Mouse (Mus musculus) midbrain, embryonic 16.5 days (tissue): ENCODE results near the gene 1700024G13Rik. TPM values are rescaled to one million over a fixed set of nuclear protein-coding genes. Genes with fewer than 3 reads are reported as not detected.
A peak's percentile ranks its signal among the peaks of the same experiment; 100 is the strongest.
"Not testable (repeated sequence)": the region's sequence is repeated elsewhere in the genome, so short reads cannot be mapped to it uniquely, and the experiment has no call there.

Source experiments
- ATAC-seq: fragments of 200-750 bp; cut with Nextera tagmentation; 2 replicates; pipeline ENCODE4 v1.8.0; 2017; ENCODE audit warnings: moderate TSS enrichment
- H3K27ac ChIP-seq: fragments of 300-500 bp; sonication (generic); 2 replicates; pipeline ENCODE4 v1.5.1; 2014; ENCODE audit warnings: mild to moderate bottlenecking, low read length, mixed read lengths
- H3K27me3 ChIP-seq: fragments of 300-500 bp; sonication (generic); 2 replicates; pipeline ENCODE4 v1.6.1; 2014; ENCODE audit warnings: low read depth, low read length, mixed read lengths; ENCODE audit not compliant: control insufficient read depth, insufficient read depth
- H3K36me3 ChIP-seq: fragments of 300-500 bp; sonication (generic); 2 replicates; pipeline ENCODE4 v1.6.1; 2014; ENCODE audit warnings: mild to moderate bottlenecking, low read length, moderate library complexity, mixed read lengths; ENCODE audit not compliant: control insufficient read depth, insufficient read depth
- H3K4me1 ChIP-seq: fragments of 300-500 bp; sonication (generic); 2 replicates; pipeline ENCODE4 v1.6.1; 2014; ENCODE audit warnings: mild to moderate bottlenecking, low read length, mixed read lengths; ENCODE audit not compliant: control insufficient read depth, insufficient read depth
- H3K4me2 ChIP-seq: fragments of 300-500 bp; sonication (generic); 2 replicates; pipeline ENCODE4 v1.6.1; 2014; ENCODE audit warnings: mild to moderate bottlenecking, low read length, mixed read lengths
- H3K4me3 ChIP-seq: fragments of 300-500 bp; sonication (generic); 2 replicates; pipeline ENCODE4 v1.5.1; 2014; ENCODE audit warnings: low read depth, mild to moderate bottlenecking, low read length, moderate library complexity, mixed read lengths
- H3K9ac ChIP-seq: fragments of 300-500 bp; sonication (generic); 2 replicates; pipeline ENCODE4 v1.6.1; 2014; ENCODE audit warnings: low read depth, low read length, mixed read lengths
- H3K9me3 ChIP-seq: fragments of 300-500 bp; sonication (generic); replicated peaks from 2 replicates; pipeline ENCODE4 v1.6.1; 2014; ENCODE audit warnings: mild to moderate bottlenecking, low read length, mixed read lengths; ENCODE audit not compliant: control insufficient read depth, poor library complexity, severe bottlenecking
- WGBS: fragments of 180-500 bp; shearing (Covaris S2); extraction: QIAGEN DNeasy Blood & Tissue Kit; methylation state at CpG from one replicate; pipeline ENCODE4 v1.1.7; 2014; 5-methylcytosine and 5-hydroxymethylcytosine counted together
- polyA plus RNA-seq: library from polyadenylated mRNA; unstranded; fragments of >200 nt; fragmentation: Nextera tagmentation; extraction: Ambion mirVana; gene quantifications from 2 replicates; pipeline ENCODE4 v1.2.1, GENCODE M21; 2015

The 1700024G13Rik gene
- 0.42 and 0.51 TPM in 2 replicates for polyA plus RNA-seq

DNA sequence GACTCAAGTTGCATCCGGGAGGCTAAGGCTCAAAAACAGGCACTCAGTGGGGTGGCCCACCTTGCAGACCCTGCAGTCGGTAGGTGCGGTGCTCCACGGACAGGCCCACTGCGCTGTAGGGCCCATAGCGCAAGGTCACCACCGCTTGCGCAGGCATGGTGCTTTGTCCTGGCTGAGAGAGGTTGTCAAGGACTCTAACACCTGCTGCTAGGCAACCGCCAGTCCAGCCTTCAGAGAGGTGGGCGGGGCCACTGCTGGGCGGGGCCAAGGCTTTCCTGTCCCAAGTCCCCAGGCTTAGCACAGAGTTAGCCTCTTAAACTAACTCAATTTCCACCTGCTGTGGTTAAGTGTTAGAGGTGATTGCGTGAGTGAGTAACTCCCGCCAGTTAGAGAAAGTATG, at the start of gene 1700024G13Rik:
Gene 1700024G13Rik (minus strand): TSS at position 196 of the 400 bp plus-strand sequence.
- Histone ChIP-seq H3K36me3 (no peaks in the 10 kb centered on the region), H3K4me1 (no peaks in the 10 kb centered on the region), H3K9me3 (no peaks in the 10 kb centered on the region), H3K4me3 (no peak within 1 kb of the TSS), H3K9ac (no peak within 1 kb of the TSS), H3K4me2 (peak within 1 kb of the TSS; percentile 1; the same call in 1 of the 2 replicates), H3K27ac (no peak within 1 kb of the TSS), H3K27me3 (no peaks in the 10 kb centered on the region)
- under 1% methylated on average over 13 of the region's 13 CpGs for WGBS
- peak; percentile 81; the same call in 1 of the 2 replicates for ATAC-seq

DNA sequence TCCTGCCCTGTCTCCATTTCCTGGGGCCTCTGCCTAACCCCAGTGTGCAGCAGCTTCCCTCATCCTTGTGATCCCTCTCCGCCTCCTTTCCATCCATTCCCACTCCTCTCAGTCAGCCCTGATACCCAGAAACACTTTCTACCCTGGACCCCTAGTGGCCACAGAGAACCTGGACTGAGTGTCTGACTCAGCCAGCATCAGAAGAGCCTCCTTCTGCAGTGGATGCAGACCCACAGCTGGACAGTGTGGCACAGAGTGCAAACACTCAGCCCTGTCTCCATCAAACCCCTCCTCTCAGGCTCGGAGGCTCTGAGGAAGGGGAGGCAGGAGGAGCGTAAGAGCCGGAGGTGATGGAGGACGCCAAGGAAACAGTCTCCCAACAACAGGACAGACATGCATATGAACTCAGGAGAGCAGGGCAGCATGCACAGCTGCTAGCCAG, 49.2 kb upstream of the 1700024G13Rik start:
- Histone ChIP-seq H3K9ac (no peak overlapping the region), H3K4me2 (no peak overlapping the region), H3K27ac (no peak overlapping the region), H3K4me3 (no peak overlapping the region), H3K36me3 (no peaks in the 10 kb centered on the region), H3K27me3 (no peaks in the 10 kb centered on the region), H3K9me3 (peaks cover 3% of the 10 kb centered on the region), H3K4me1 (no peaks in the 10 kb centered on the region)
- no peak for ATAC-seq
- WGBS, result 35% methylated on average over 5 of the region's 5 CpGs

DNA sequence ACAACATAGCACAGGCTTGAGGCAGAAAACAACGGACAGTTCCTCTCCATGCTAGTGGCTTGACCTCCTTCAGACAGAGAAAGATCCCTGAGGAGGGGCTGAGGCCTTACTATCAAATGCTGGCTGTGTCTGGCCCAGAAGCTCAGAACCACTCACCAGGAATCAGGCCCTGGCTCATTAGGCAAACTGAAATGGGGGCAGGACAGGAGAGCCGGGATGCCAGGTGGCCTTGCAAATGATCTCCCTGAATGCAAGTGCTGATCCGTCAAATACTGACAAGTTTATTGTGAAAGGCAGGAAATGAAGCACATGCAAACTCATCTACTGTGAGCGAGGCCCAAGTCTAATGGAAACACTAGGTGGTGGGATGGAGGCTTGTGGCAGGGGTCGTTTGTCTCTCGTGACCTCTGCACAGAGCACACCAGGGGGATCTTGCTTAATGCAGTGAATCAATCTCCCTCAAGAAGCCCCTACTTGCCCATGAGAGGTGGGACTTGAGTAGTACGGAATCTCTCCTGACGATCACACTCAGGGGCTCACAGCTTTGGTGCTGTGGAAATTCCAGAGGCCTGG, 40.9 kb upstream of the 1700024G13Rik start:
- peaks cover 3% of the 10 kb centered on the region for H3K9me3 ChIP-seq
- no peak overlapping the region for H3K9ac ChIP-seq
- ATAC-seq, result no peak
- H3K4me2 ChIP-seq, result no peak overlapping the region
- H3K27ac ChIP-seq, result no peak overlapping the region
- H3K27me3 ChIP-seq, result no peaks in the 10 kb centered on the region
- H3K4me3 ChIP-seq, result no peak overlapping the region
- 30% methylated on average over 8 of the region's 8 CpGs for WGBS
- H3K36me3 ChIP-seq, result no peaks in the 10 kb centered on the region
- H3K4me1 ChIP-seq, result no peaks in the 10 kb centered on the region

DNA sequence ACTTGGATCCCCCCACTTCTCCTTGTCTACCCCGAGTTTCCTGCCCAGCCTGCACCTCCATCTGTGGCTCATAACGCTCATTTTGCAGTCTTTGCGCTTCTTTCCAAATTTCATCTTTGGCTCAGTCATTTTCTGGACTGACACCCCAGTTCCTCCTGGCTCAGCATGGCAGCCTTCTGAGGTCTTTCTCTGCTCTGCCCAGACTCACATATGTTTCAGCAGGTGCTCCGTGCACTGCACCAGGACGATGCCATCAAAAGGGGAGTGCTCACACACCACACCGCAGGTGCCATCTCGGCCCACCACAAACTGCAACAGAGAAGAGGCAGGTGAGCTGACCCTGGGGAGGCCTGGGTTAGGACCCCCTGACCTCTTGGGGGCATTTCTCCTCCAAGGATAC, 35.8 kb upstream of the 1700024G13Rik start:
- 88% methylated on average over 7 of the region's 7 CpGs for WGBS
- H3K9me3 ChIP-seq, result no peaks in the 10 kb centered on the region
- no peak overlapping the region for H3K4me3 ChIP-seq
- H3K9ac ChIP-seq, result no peak overlapping the region
- H3K27ac ChIP-seq, result no peak overlapping the region
- H3K27me3 ChIP-seq, result no peaks in the 10 kb centered on the region
- H3K4me2 ChIP-seq, result no peak overlapping the region
- H3K4me1 ChIP-seq, result no peaks in the 10 kb centered on the region
- H3K36me3 ChIP-seq, result no peaks in the 10 kb centered on the region
- ATAC-seq, result no peak

DNA sequence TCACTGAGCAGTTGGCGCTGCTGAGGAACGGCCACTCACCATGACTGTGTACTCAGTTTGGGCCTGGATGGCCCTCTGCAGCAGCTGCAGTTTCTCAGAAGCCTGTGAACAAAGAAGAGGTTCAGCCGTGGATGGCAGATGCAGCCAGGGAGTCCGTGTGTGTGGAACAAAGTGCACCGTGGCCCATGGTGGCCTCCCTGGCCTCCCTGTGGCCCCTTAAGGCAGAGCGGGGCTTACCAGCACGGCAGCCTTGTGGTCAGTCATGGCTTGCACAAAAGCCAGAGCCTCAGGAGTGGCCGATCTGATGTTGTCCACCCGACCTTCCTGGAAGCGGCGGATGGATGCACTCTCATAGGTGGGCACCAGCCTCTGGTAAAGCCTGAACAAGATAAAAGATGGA, 30.6 kb upstream of the 1700024G13Rik start:
- 80% methylated on average over 11 of the region's 11 CpGs for WGBS
- no peak overlapping the region for H3K4me3 ChIP-seq
- H3K4me1 ChIP-seq, result no peaks in the 10 kb centered on the region
- H3K36me3 ChIP-seq, result no peaks in the 10 kb centered on the region
- no peak for ATAC-seq
- H3K9ac ChIP-seq, result no peak overlapping the region
- no peaks in the 10 kb centered on the region; the same call in 1 of the 2 replicates for H3K9me3 ChIP-seq
- no peaks in the 10 kb centered on the region for H3K27me3 ChIP-seq
- H3K27ac ChIP-seq, result no peak overlapping the region
- no peak overlapping the region for H3K4me2 ChIP-seq

DNA sequence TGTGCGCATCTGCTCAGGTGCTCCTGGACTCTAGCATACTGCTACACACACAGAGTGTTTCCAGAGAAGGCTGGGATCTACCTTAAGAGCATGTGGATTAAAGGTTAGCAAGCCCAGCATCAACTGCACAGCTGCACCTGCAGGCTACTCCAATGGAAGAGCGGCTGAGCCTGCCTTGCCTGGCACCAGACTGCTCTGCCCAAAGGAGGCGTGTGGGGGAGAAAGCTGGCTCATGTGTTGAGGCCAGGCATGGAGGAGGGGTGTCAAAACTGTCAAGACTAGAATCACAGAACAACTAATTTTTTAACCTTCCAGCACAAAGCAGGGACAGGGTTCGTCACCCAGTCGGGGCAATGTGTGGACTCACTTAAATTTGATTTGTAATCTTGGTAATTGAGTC, 23.9 kb upstream of the 1700024G13Rik start:
- 84% methylated on average over 5 of the region's 5 CpGs for WGBS
- no peak overlapping the region for H3K27ac ChIP-seq
- ATAC-seq, result no peak
- no peaks in the 10 kb centered on the region; the same call in 1 of the 2 replicates for H3K9me3 ChIP-seq
- H3K27me3 ChIP-seq, result no peaks in the 10 kb centered on the region
- H3K9ac ChIP-seq, result no peak overlapping the region
- H3K4me1 ChIP-seq, result no peaks in the 10 kb centered on the region
- H3K4me2 ChIP-seq, result no peak overlapping the region
- H3K36me3 ChIP-seq, result no peaks in the 10 kb centered on the region
- H3K4me3 ChIP-seq, result no peak overlapping the region

DNA sequence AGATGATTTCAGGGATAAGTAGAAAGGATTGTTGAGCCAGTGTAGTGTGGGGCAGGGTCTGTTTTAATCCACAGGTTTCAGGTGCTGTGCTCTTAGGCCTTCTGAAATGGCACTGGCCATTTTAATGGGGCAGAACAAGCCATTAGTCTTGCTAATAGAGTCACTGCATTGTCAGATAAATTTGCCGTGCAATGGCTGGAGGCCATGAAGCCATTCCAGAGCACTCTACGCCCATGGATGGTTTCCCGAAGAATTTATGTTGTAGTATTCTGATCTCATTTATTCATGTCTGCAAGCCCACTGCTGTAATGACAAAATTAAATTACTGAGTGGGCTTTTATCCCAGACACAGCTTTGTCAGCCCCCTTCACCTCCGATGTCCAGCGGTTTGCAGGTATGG, 21.9 kb upstream of the 1700024G13Rik start:
- no peaks in the 10 kb centered on the region for H3K36me3 ChIP-seq
- H3K4me3 ChIP-seq, result no peak overlapping the region
- 86% methylated on average over 5 of the region's 5 CpGs for WGBS
- H3K27me3 ChIP-seq, result no peaks in the 10 kb centered on the region
- H3K27ac ChIP-seq, result no peak overlapping the region
- H3K4me2 ChIP-seq, result no peak overlapping the region
- H3K4me1 ChIP-seq, result no peaks in the 10 kb centered on the region
- ATAC-seq, result no peak
- H3K9me3 ChIP-seq, result no peaks in the 10 kb centered on the region; the same call in 1 of the 2 replicates
- no peak overlapping the region for H3K9ac ChIP-seq

DNA sequence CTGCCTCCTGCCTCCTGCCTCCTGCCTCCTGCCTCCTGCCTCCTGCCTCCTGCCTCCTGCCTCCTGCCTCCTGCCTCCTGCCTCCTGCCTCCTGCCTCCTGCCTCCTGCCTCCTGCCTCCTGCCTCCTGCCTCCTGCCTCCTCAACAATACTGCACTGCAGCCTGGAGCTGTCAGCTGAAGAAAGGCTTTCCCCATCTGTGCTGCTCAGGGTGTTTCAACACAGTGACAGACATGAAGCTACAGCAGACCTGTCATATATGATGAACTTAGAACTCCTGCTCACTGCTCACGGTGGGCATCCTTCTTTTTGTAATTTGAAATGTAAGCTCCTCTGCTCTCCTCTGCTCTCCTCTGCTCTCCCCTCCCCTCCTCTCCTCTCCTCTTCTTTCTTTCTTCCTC, 17.2 kb upstream of the 1700024G13Rik start:
- H3K4me2 ChIP-seq, H3K9me3 ChIP-seq, H3K27me3 ChIP-seq, H3K4me1 ChIP-seq, H3K27ac ChIP-seq, H3K36me3 ChIP-seq, H3K4me3 ChIP-seq, H3K9ac ChIP-seq, ATAC-seq: not testable (repeated sequence)
- WGBS, result 56% methylated on average over 1 of the region's 1 CpGs

DNA sequence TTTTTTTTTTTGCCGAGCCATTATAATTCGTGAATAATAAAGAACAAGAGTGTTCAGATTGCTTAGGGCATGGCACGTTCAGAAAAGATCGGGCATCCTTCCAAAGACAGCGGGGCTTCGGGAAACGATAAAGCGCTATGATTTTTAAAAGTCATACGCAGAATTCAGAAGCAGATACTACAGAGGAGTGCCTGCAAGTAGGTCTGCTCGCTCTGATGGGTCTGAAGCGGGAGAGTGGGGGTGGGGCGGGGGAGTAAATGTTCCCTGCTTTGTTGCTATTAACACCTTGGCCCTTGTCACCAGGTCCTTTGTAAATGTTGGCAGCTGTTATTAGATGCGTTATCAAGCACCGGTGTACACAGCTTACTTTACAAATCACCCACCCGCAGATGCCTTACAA, 6.6 kb downstream of the 1700024G13Rik start:
- Histone ChIP-seq H3K9me3 (no peaks in the 10 kb centered on the region), H3K4me1 (peaks cover 14% of the 10 kb centered on the region; the same call in 1 of the 2 replicates), H3K4me2 (peak overlapping the region; percentile 37), H3K36me3 (no peaks in the 10 kb centered on the region), H3K27me3 (no peaks in the 10 kb centered on the region), H3K27ac (no peak overlapping the region), H3K4me3 (no peak overlapping the region), H3K9ac (no peak overlapping the region)
- ATAC-seq, result peak; percentile 48; the same call in 1 of the 2 replicates
- 30% methylated on average over 15 of the region's 15 CpGs for WGBS
